Mouse (Mus musculus) heart, embryonic 16.5 days (tissue): ENCODE data around the gene Alkal2. TPM values are rescaled to one million over a fixed set of nuclear protein-coding genes. Genes with fewer than 3 reads are reported as not detected.

Source experiments
- polyA plus RNA-seq: library from polyadenylated mRNA; unstranded; fragments of >200 nt; fragmentation: Nextera tagmentation; extraction: Ambion mirVana; gene quantifications from 2 replicates; pipeline ENCODE4 v1.2.1, GENCODE M21; 2015

The Alkal2 gene
- polyA plus RNA-seq, 1 experiment from 2014 or later, result 0.12 TPM

Other genes starting within 250 kb of the Alkal2 start
- gene Acp1, start 27.3 kb downstream of the Alkal2 start, polyA plus RNA-seq, result 84.7 and 92.8 TPM in 2 replicates
- 5.5 and 6.6 TPM in 2 replicates for gene Sh3yl1, start 27.3 kb downstream of the Alkal2 start, polyA plus RNA-seq
- gene Fam110c, start 189.5 kb downstream of the Alkal2 start, polyA plus RNA-seq, result 1.7 and 1.9 TPM in 2 replicates